In genomic region chr7:31110861-31111385, GRCm38 (mm10) we compare ENCODE assay signal across 1 mouse cellular context.
TF ChIP-seq lines count a peak whose summit lies in the region.

No protein-coding gene starts in this region.

TF ChIP-seq in CH12.LX, 34 proteins besides CTCF, POLR2A, EP300 and RAD21:
- 0 out of 2 replicates have a peak, but pooled peaks have one; percentile 44 for TF ChIP-seq MAFK (IDR thresholded peaks at IDR 0.05; ENCODE audit: insufficient replicate concordance, low read length)
- peak; percentile 75 for TF ChIP-seq TCF12 (IDR thresholded peaks at IDR 0.05; ENCODE audit: low read depth, low read length)
- no peak for TF ChIP-seq ZKSCAN1 (IDR thresholded peaks at IDR 0.05; ENCODE audit: borderline replicate concordance, low read depth, low read length)
- peak; percentile 82 for TF ChIP-seq ELF1 (IDR thresholded peaks at IDR 0.05; ENCODE audit: low read depth, low read length)
- no peak for TF ChIP-seq USF2 (conservative IDR thresholded peaks at IDR 0.05; ENCODE audit: low read depth, low read length)
- TF ChIP-seq TBP (conservative IDR thresholded peaks at IDR 0.05; ENCODE audit: low read depth, low read length): peak; percentile 55; the same call in 1 of the 2 replicates
- TF ChIP-seq MAX (IDR thresholded peaks at IDR 0.05; ENCODE audit: low read length): no peak; the same call in 1 of the 2 replicates
- peak; percentile 54; the same call in 1 of the 2 replicates for TF ChIP-seq MYC (IDR thresholded peaks at IDR 0.05; ENCODE audit: low read depth, low read length)
- TF ChIP-seq PAX5 (IDR thresholded peaks at IDR 0.05; ENCODE audit: low read length): no peak
- peak; percentile 20 for TF ChIP-seq IRF4 (IDR thresholded peaks at IDR 0.05; ENCODE audit: low read depth, low read length)
- TF ChIP-seq KAT2A (IDR thresholded peaks at IDR 0.05; ENCODE audit: insufficient replicate concordance, low read length): no peak
- peak; percentile 38; the same call in 1 of the 2 replicates for TF ChIP-seq MAZ (IDR thresholded peaks at IDR 0.05; ENCODE audit: low read depth, low read length)
- TF ChIP-seq RCOR1 (conservative IDR thresholded peaks at IDR 0.05; ENCODE audit: low read depth, low read length): no peak
- no peak for TF ChIP-seq SMC3 (IDR thresholded peaks at IDR 0.05; ENCODE audit: low read depth, low read length)
- TF ChIP-seq NELFE (IDR thresholded peaks at IDR 0.05; ENCODE audit: low read depth, low read length): peak; percentile 25; the same call in 1 of the 2 replicates
- TF ChIP-seq BHLHE40 (IDR thresholded peaks at IDR 0.05; ENCODE audit: low read depth, low read length): peak; percentile 59
- TF ChIP-seq MEF2A (IDR thresholded peaks at IDR 0.05; ENCODE audit: borderline replicate concordance, low read depth, low read length): peak; percentile 12; the same call in 1 of the 2 replicates
- 0 out of 2 replicates have a peak, but pooled peaks have one; percentile 24 for TF ChIP-seq ZMIZ1 (IDR thresholded peaks at IDR 0.05; ENCODE audit: low read depth, low read length)
- 0 out of 2 replicates have a peak, but pooled peaks have one; percentile 59 for TF ChIP-seq SIN3A (IDR thresholded peaks at IDR 0.05; ENCODE audit: low read length)
- TF ChIP-seq ETS1 (conservative IDR thresholded peaks at IDR 0.05; ENCODE audit: low read depth, low read length): peak; percentile 60
- no peak for TF ChIP-seq ZNF384 (IDR thresholded peaks at IDR 0.05; ENCODE audit: low read depth, low read length)
- TF ChIP-seq JUND (conservative IDR thresholded peaks at IDR 0.05; ENCODE audit: low read depth, low read length): no peak
- TF ChIP-seq CHD1 (IDR thresholded peaks at IDR 0.05; ENCODE audit: low read depth, low read length): no peak
- no peak for TF ChIP-seq GABPA (IDR thresholded peaks at IDR 0.05; ENCODE audit: insufficient replicate concordance, low read depth, low read length)
